Mouse (Mus musculus) MEL (cell line): ENCODE measurements around the gene Foxn3. TPM values are rescaled to one million over a fixed set of nuclear protein-coding genes. Genes with fewer than 3 reads are reported as not detected.

Experiments
- DNase-seq: peaks from one replicate; pipeline ENCODE4 v3.0.0; 2011; ENCODE audit warnings: low read depth, low spot score
- H3K27ac ChIP-seq: 2 replicates; pipeline ENCODE4 v1.5.1; 2012; ENCODE audit warnings: low read depth, mild to moderate bottlenecking, control low read depth, low read length, moderate library complexity; ENCODE audit not compliant: control insufficient read depth
- H3K27me3 ChIP-seq, 2 experiments: fragments of 150-350 bp in 1 of 2; sonication (generic) in 1 of 2; 2 replicates each; pipeline ENCODE4 v1.6.1; 2012; ENCODE audit warnings: low read length in 2 of 2, mild to moderate bottlenecking in 2 of 2, improper control_type of control experiment in 1 of 2, moderate library complexity in 1 of 2; ENCODE audit not compliant: insufficient read depth in 2 of 2, control insufficient read depth in 1 of 2
- H3K36me3 ChIP-seq, 2 experiments: 2 replicates each; pipeline ENCODE4 v1.6.1; 2012 to 2014; ENCODE audit warnings: low read length in 2 of 2, improper control_type of control experiment in 1 of 2, inconsistent platforms in 1 of 2, mild to moderate bottlenecking in 1 of 2; ENCODE audit not compliant: insufficient read depth in 2 of 2, control insufficient read depth in 1 of 2
- H3K4me1 ChIP-seq, 2 experiments: fragments of 150-350 bp in 1 of 2; sonication (generic) in 1 of 2; 2 replicates each; pipeline ENCODE4 v1.6.1; 2012; ENCODE audit warnings: low read length in 2 of 2, improper control_type of control experiment in 1 of 2, mild to moderate bottlenecking in 1 of 2; ENCODE audit not compliant: insufficient read depth in 2 of 2, control insufficient read depth in 1 of 2
- H3K4me3 ChIP-seq, 2 experiments: fragments of 150-350 bp in 1 of 2; sonication (generic) in 1 of 2; 2 replicates each; pipeline ENCODE4 v1.5.1; 2012; ENCODE audit warnings: low read depth in 2 of 2, low read length in 2 of 2, mild to moderate bottlenecking in 2 of 2, moderate library complexity in 2 of 2, control low read depth in 1 of 2, improper control_type of control experiment in 1 of 2; ENCODE audit not compliant: control insufficient read depth in 1 of 2, insufficient read depth in 1 of 2
- H3K79me2 ChIP-seq: 2 replicates; pipeline ENCODE4 v1.6.1; 2012; ENCODE audit warnings: mild to moderate bottlenecking, low read length, moderate library complexity; ENCODE audit not compliant: control insufficient read depth, poor library complexity, insufficient read depth
- H3K9ac ChIP-seq: 2 replicates; pipeline ENCODE4 v1.6.1; 2012; ENCODE audit warnings: low read depth, mild to moderate bottlenecking, control low read depth, low read length, moderate library complexity; ENCODE audit not compliant: control insufficient read depth, poor library complexity, severe bottlenecking
- H3K9me3 ChIP-seq: fragments of 150-350 bp; sonication (generic); replicated peaks from 2 replicates; pipeline ENCODE4 v1.6.1; 2012; ENCODE audit warnings: mild to moderate bottlenecking, low read length, improper control_type of control experiment, moderate library complexity; ENCODE audit not compliant: insufficient read depth
- CHD2 ChIP-seq: IDR thresholded peaks from 2 replicates; pipeline ENCODE4 v1.6.1; 2011; ENCODE audit warnings: low read length, improper control_type of control experiment
- ELF1 ChIP-seq: IDR thresholded peaks from 2 replicates; pipeline ENCODE4 v1.6.1; 2014; ENCODE audit warnings: low read depth, mild to moderate bottlenecking, inconsistent platforms, low read length, improper control_type of control experiment, moderate library complexity
- EP300 ChIP-seq, 2 experiments: IDR thresholded peaks; 2 replicates each; pipeline ENCODE4 v1.6.1; 2011; ENCODE audit warnings: improper control_type of control experiment in 2 of 2, low read length in 2 of 2, low read depth in 1 of 2, mild to moderate bottlenecking in 1 of 2
- ETS1 ChIP-seq: IDR thresholded peaks from 2 replicates; pipeline ENCODE4 v1.6.1; 2012; ENCODE audit warnings: low read depth, mild to moderate bottlenecking, inconsistent platforms, low read length, improper control_type of control experiment, moderate library complexity
- JUND ChIP-seq: IDR thresholded peaks from 2 replicates; pipeline ENCODE4 v1.6.1; 2011; ENCODE audit warnings: low read depth, mild to moderate bottlenecking, improper control_type of control experiment, low read length
- KAT2A ChIP-seq: conservative IDR thresholded peaks from 2 replicates; pipeline ENCODE4 v1.6.1; 2012; ENCODE audit warnings: low read depth, low read length, improper control_type of control experiment, inconsistent platforms
- MEF2A ChIP-seq: IDR thresholded peaks from 2 replicates; pipeline ENCODE4 v1.6.1; 2014; ENCODE audit warnings: low read depth, mild to moderate bottlenecking, inconsistent platforms, low read length, improper control_type of control experiment; ENCODE audit not compliant: poor library complexity, insufficient replicate concordance, severe bottlenecking; ENCODE audit errors: extremely low read depth
- POLR2A ChIP-seq, 2 experiments: IDR thresholded peaks; 2 replicates each; pipeline ENCODE4 v1.6.1; 2011 to 2012; ENCODE audit warnings: low read length in 2 of 2, mild to moderate bottlenecking in 2 of 2, control low read depth in 1 of 2, improper control_type of control experiment in 1 of 2, low read depth in 1 of 2, moderate library complexity in 1 of 2; ENCODE audit not compliant: control insufficient read depth in 1 of 2, insufficient read depth in 1 of 2, poor library complexity in 1 of 2
- POLR2AphosphoS5 ChIP-seq: IDR thresholded peaks from 2 replicates; pipeline ENCODE4 v1.6.1; 2012; ENCODE audit warnings: low read depth, borderline replicate concordance, mild to moderate bottlenecking, inconsistent platforms, low read length, moderate library complexity, mixed read lengths
- TBP ChIP-seq: IDR thresholded peaks from 2 replicates; pipeline ENCODE4 v1.8.0; 2011; ENCODE audit warnings: low read depth, low read length, improper control_type of control experiment
- polyA plus RNA-seq, 2 experiments: library from polyadenylated mRNA; stranded (reverse) in 1 of 2; unstranded in 1 of 2; fragments of >175 nt in 1 of 2; fragments of >200 nt in 1 of 2; gene quantifications; 2 replicates each; pipeline versions ENCODE4 v1.2.1 to v1.2.4; 2012; ENCODE audit warnings: low replicate concordance in 2 of 2, low read depth in 1 of 2; ENCODE audit not compliant: insufficient read length in 2 of 2, insufficient read depth in 1 of 2, missing spikeins in 1 of 2
- total RNA-seq: library from RNA; depleted of rRNA; stranded (reverse); fragments of 300-350 nt; gene quantifications from 2 replicates; pipeline ENCODE4 v1.2.3, GENCODE M21; 2012

The Foxn3 gene
- total and polyA plus RNA-seq, 3 experiments, result 15.5 to 22.8 TPM; not detected in 1

DNA sequence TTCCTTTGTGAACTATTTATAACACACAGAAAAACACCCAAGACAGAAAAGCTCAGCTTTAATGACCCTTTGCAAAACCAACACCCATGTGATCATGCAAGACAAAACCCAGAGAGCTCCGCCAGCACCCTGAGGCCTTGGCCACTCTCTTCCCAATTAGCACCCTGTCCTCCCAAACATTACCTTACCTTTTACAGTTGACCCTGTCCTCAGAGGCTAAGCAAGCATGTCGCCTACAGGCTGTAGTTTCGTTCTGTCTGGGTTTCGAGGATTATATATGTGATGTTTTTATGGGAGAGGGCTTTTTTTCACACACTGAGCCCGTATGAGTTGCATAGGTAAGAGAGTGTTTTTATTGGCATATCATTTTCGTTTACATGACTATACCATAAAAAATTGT is 26.1 kb downstream of the Foxn3 start:
- no peaks in the 10 kb centered on the region for H3K79me2 ChIP-seq
- DNase-seq, result no peak
- no peak overlapping the region for H3K4me3 ChIP-seq
- no peaks in the 10 kb centered on the region for H3K9me3 ChIP-seq
- no peak overlapping the region for H3K27ac ChIP-seq
- H3K9ac ChIP-seq, result no peak overlapping the region
- H3K27me3 ChIP-seq, result no peaks in the 10 kb centered on the region
- TF ChIP-seq KAT2A, result no peak
- no peak for TF ChIP-seq POLR2A (IDR thresholded peaks at IDR 0.05; ENCODE audit: control insufficient read depth in 1 of 2, insufficient read depth in 1 of 2, low read depth in 1 of 2, low read length in 2 of 2, poor library complexity in 1 of 2)
- TF ChIP-seq, all 39 proteins: peak for 0
- Histone ChIP-seq H3K4me1 (no peaks in the 10 kb centered on the region), H3K36me3 (peaks cover 0 to 4% of the 10 kb centered on the region in 2 experiments; a peak in 2 of 4 replicates)

DNA sequence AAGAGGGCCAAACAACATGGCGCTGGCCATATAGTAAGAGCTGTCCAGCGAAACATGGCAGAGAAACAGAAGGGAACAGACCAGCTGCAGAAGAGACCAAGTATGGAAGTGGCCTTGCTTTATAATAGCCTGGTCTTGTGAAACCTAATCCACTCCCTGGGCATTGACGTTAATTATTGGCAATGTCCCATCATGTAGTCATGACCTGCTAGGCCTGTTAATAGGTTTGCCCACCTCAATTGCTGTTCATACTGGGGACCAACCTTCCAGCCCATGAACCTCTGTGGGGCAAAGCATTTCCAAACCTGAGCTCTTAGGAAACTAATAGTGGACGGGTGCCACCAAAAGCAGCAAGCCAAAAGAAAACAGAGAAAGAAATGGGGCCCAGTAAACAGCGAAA is 27.0 kb downstream of the Foxn3 start:
- Histone ChIP-seq H3K9ac (no peak overlapping the region), H3K27me3 (no peaks in the 10 kb centered on the region), H3K9me3 (no peaks in the 10 kb centered on the region), H3K4me1 (no peaks in the 10 kb centered on the region), H3K4me3 (no peak overlapping the region), H3K79me2 (no peaks in the 10 kb centered on the region), H3K27ac (no peak overlapping the region), H3K36me3 (peaks cover 0 to 2% of the 10 kb centered on the region in 2 experiments; a peak in 2 of 4 replicates)
- TF ChIP-seq POLR2AphosphoS5 (no peak), ETS1 (no peak)
- DNase-seq, result no peak

DNA sequence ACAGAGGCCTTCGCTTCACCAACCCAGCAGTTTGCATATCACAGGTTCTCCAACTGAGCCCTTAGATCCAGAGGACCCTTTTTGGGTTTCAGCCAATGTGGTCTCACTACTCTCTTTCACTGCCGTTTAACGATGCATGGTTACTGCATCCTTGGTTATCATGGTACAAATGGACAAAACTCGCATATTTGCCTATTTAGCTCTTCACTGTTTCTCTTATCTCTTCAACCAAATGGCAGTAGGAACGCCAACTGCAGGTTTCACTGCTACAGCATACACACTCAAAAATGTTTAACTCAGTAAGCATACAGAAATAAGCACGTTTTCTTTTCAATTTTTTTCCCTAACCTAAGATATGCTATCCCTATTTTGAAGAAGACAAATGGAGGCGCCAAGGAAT is 31.0 kb downstream of the Foxn3 start:
- no peaks in the 10 kb centered on the region for H3K27me3 ChIP-seq
- H3K27ac ChIP-seq, result no peak overlapping the region
- TF ChIP-seq POLR2A (IDR thresholded peaks at IDR 0.05; ENCODE audit: control insufficient read depth in 1 of 2, insufficient read depth in 1 of 2, low read depth in 1 of 2, low read length in 2 of 2, poor library complexity in 1 of 2) (no peak), EP300 (IDR thresholded peaks at IDR 0.05; ENCODE audit: low read depth in 1 of 2, low read length in 2 of 2) (0 out of 4 replicates have a peak, but pooled peaks of 1 of the 2 experiments have one; percentile 6)
- no peaks in the 10 kb centered on the region for H3K79me2 ChIP-seq
- no peaks in the 10 kb centered on the region; a peak in 1 of 4 replicates for H3K36me3 ChIP-seq
- no peaks in the 10 kb centered on the region for H3K4me1 ChIP-seq
- no peak overlapping the region for H3K9ac ChIP-seq
- DNase-seq, result no peak
- no peaks in the 10 kb centered on the region for H3K9me3 ChIP-seq
- H3K4me3 ChIP-seq, result no peak overlapping the region

DNA sequence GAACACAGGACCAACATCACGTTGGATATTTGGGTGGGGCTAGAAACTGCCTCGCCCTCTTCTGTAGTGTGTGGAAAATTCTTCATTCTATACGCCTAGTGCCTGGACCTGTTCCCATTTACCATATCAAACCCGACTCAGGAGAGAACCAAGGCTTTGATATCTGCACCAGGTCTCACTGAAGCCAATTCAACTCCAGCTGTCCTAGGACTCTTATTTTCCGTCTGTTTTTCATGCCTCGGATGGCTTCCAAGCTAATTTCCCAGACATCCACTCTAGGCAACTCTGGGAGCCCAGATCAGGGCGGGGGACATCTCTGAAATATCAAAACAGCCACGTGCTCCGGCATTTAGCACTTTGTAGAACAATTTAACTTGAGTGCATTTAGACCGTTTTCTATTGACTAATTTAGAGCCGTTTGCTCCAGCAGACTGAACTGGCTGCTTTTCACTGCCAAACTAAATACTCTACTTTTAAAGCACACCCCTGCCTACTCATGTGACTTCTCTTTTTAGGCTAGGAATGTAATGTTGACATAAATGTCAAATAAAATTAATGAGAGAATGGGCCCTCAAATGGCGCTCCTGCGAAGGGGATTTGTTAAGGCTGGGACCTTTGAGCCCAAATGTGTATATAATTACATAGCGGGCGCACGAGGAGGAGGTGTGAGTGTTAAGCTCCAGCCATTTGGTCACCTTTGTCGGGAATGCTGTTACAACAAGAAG is 33.5 kb downstream of the Foxn3 start:
- Histone ChIP-seq H3K27ac (no peak overlapping the region), H3K36me3 (peaks cover 0 to 4% of the 10 kb centered on the region in 2 experiments; a peak in 1 of 4 replicates), H3K79me2 (no peaks in the 10 kb centered on the region), H3K9ac (no peak overlapping the region), H3K4me3 (no peak overlapping the region), H3K9me3 (no peaks in the 10 kb centered on the region), H3K27me3 (no peaks in the 10 kb centered on the region), H3K4me1 (peaks cover 0 to 3% of the 10 kb centered on the region in 2 experiments; a peak in 2 of 4 replicates)
- no peak for DNase-seq
- TF ChIP-seq ELF1 (no peak), TBP (no peak), MEF2A (no peak), JUND (no peak), CHD2 (no peak)
